ENCODE assay signal across 7 mouse cellular contexts in genomic region chr11:70458688-70459600, GRCm38 (mm10). TPM values are rescaled to one million over a fixed set of nuclear protein-coding genes. Genes with fewer than 3 reads are reported as not detected.
DNase-seq lines count a peak whose midpoint lies in the region; ATAC-seq and TF ChIP-seq lines count a peak whose summit lies in the region.

Gene Zmynd15 (plus strand): TSS chr11:70459433.

- no peak for TF ChIP-seq CTCF in spleen, adult 2 months (IDR thresholded peaks at IDR 0.05; ENCODE audit: extremely low read depth, insufficient read depth, insufficient read length, insufficient replicate concordance)
- TF ChIP-seq CTCF in stomach, postnatal 0 days (IDR thresholded peaks at IDR 0.05; ENCODE audit: low read depth), result no peak

- peak within 1 kb of the TSS; percentile 54 for H3K4me3 ChIP-seq in spleen, adult 2 months (ENCODE audit: extremely low read depth, insufficient read depth, insufficient read length)
- peak within 1 kb of the TSS; percentile 43 for H3K4me3 ChIP-seq in forebrain, embryonic 16.5 days (replicated peaks; ENCODE audit: low read length)
- peak within 1 kb of the TSS; percentile 62 for H3K4me3 ChIP-seq in lung, embryonic 16.5 days (ENCODE audit: low read length)
- peak within 1 kb of the TSS; percentile 61 for H3K4me3 ChIP-seq in stomach, postnatal 0 days (ENCODE audit: low read depth, low read length)

- no peaks in the 10 kb centered on the region for H3K9me3 ChIP-seq in forebrain, embryonic 16.5 days (ENCODE audit: control insufficient read depth, low read length)
- H3K9me3 ChIP-seq in lung, embryonic 16.5 days (ENCODE audit: control insufficient read depth, low read length), result no peaks in the 10 kb centered on the region
- H3K9me3 ChIP-seq in stomach, postnatal 0 days (ENCODE audit: control insufficient read depth, low read length), result no peaks in the 10 kb centered on the region

- H3K27me3 ChIP-seq in spleen, adult 2 months (ENCODE audit: control insufficient read depth, insufficient read depth, low read length), result peaks cover 8% of the 10 kb centered on the region
- peaks cover 21% of the 10 kb centered on the region for H3K27me3 ChIP-seq in forebrain, embryonic 16.5 days (replicated peaks; ENCODE audit: control insufficient read depth, insufficient read depth, low read length)
- H3K27me3 ChIP-seq in lung, embryonic 16.5 days (ENCODE audit: control insufficient read depth, insufficient read depth, low read depth, low read length), result no peaks in the 10 kb centered on the region
- H3K27me3 ChIP-seq in stomach, postnatal 0 days (ENCODE audit: control insufficient read depth, insufficient read depth, low read length), result no peaks in the 10 kb centered on the region

- TF ChIP-seq EP300 in stomach, postnatal 0 days (optimal IDR thresholded peaks at IDR 0.05), result no peak

- peak within 1 kb of the TSS; percentile 70 for H3K27ac ChIP-seq in spleen, adult 2 months (ENCODE audit: insufficient read depth, low read length)
- no peak within 1 kb of the TSS for H3K27ac ChIP-seq in forebrain, embryonic 16.5 days (ENCODE audit: low read length)
- no peak within 1 kb of the TSS for H3K27ac ChIP-seq in lung, embryonic 16.5 days (ENCODE audit: low read length)
- peak within 1 kb of the TSS; percentile 61 for H3K27ac ChIP-seq in stomach, postnatal 0 days (replicated peaks)

- no peak for DNase-seq in spleen, adult 2 months (ENCODE audit: low read depth in 1 of 2, low spot score in 2 of 2)
- no peak for DNase-seq in spleen, adult 12 weeks (ENCODE audit: low spot score)
- DNase-seq in stomach, postnatal 0 days (ENCODE audit: low spot score), result peak; percentile 39
- DNase-seq in layer of hippocampus, postnatal 25 days (ENCODE audit: extremely low spot score in 1 of 2, low spot score in 1 of 2), result no peak

- H3K36me3 ChIP-seq in spleen, adult 2 months (ENCODE audit: control insufficient read depth, insufficient read depth, low read length), result no peaks in the 10 kb centered on the region
- no peaks in the 10 kb centered on the region for H3K36me3 ChIP-seq in forebrain, embryonic 16.5 days (ENCODE audit: control insufficient read depth, insufficient read depth)
- H3K36me3 ChIP-seq in lung, embryonic 16.5 days (ENCODE audit: control insufficient read depth, insufficient read depth, low read length), result no peaks in the 10 kb centered on the region
- H3K36me3 ChIP-seq in stomach, postnatal 0 days (ENCODE audit: control insufficient read depth, insufficient read depth, low read length), result peaks cover 3% of the 10 kb centered on the region

- peaks cover 2% of the 10 kb centered on the region; the same call in 1 of the 2 replicates for H3K4me1 ChIP-seq in spleen, adult 2 months (ENCODE audit: control insufficient read depth, insufficient read depth, insufficient read length)
- H3K4me1 ChIP-seq in forebrain, embryonic 16.5 days (replicated peaks; ENCODE audit: control insufficient read depth, insufficient read depth, low read length), result peaks cover 10% of the 10 kb centered on the region
- peaks cover 8% of the 10 kb centered on the region for H3K4me1 ChIP-seq in lung, embryonic 16.5 days (replicated peaks; ENCODE audit: control insufficient read depth, insufficient read depth, low read length)
- no peaks in the 10 kb centered on the region; the same call in 1 of the 2 replicates for H3K4me1 ChIP-seq in stomach, postnatal 0 days (replicated peaks; ENCODE audit: control insufficient read depth, insufficient read depth)

- ATAC-seq in forebrain, embryonic 16.5 days, result no peak
- peak; percentile 24 for ATAC-seq in lung, embryonic 16.5 days (ENCODE audit: low read depth)
- peak; percentile 36 for ATAC-seq in stomach, postnatal 0 days (ENCODE audit: low FRiP score, low TSS enrichment)
- no peak for ATAC-seq in inflammation-experienced regulatory T-cells, adult 6 months

- WGBS in spleen, adult 2 months, result 23% methylated on average over 31 of the region's 32 CpGs
- WGBS in forebrain, embryonic 16.5 days, result 21% methylated on average over 29 of the region's 32 CpGs
- WGBS in lung, embryonic 16.5 days, result 14% methylated on average over 30 of the region's 32 CpGs
- WGBS in stomach, postnatal 0 days, result 13% methylated on average over 30 of the region's 32 CpGs

- TF ChIP-seq POLR2A in spleen, adult 2 months (IDR thresholded peaks at IDR 0.05; ENCODE audit: low read depth, low read length), result no peak

- peak within 1 kb of the TSS; percentile 72 for H3K4me2 ChIP-seq in forebrain, embryonic 16.5 days (ENCODE audit: low read length)
- H3K4me2 ChIP-seq in lung, embryonic 16.5 days (ENCODE audit: low read depth, low read length), result peak within 1 kb of the TSS; percentile 98
- peak within 1 kb of the TSS; percentile 92 for H3K4me2 ChIP-seq in stomach, postnatal 0 days (replicated peaks; ENCODE audit: low read depth)

- H3K9ac ChIP-seq in forebrain, embryonic 16.5 days (replicated peaks; ENCODE audit: low read depth, low read length), result peak within 1 kb of the TSS; percentile 56
- H3K9ac ChIP-seq in lung, embryonic 16.5 days (ENCODE audit: low read length), result peak within 1 kb of the TSS; percentile 73
- peak within 1 kb of the TSS; percentile 75 for H3K9ac ChIP-seq in stomach, postnatal 0 days (ENCODE audit: low read length)

RNA-seq across cellular contexts. Expression of gene Zmynd15, which starts in this region (rescaled TPM):
- 10.5 and 10.6 TPM in 2 replicates for polyA plus RNA-seq in spleen, adult 2 months (2012; rRNA removed)
- 0.46 and 0.90 TPM in 2 replicates for polyA plus RNA-seq in forebrain, embryonic 16.5 days (2015; fragmentation: Nextera tagmentation; extraction: Ambion mirVana)
- 0.48 and 1.0 TPM in 2 replicates for polyA plus RNA-seq in lung, embryonic 16.5 days (2015; fragmentation: Nextera tagmentation; extraction: Ambion mirVana)
- 0.62 and 0.86 TPM in 2 replicates for polyA plus RNA-seq in stomach, postnatal 0 days (2015; fragmentation: Nextera tagmentation; extraction: Ambion mirVana)
- polyA plus RNA-seq in inflammation-experienced regulatory T-cells, adult 6 months (2017; shearing (Covaris generic)), result not detected
- under 1 TPM; 0.37 to 0.42 TPM for total RNA-seq in layer of hippocampus, postnatal 25 days (2021)

Comparison
In these comparisons a context has a peak if more than half of its experiments do, and no peak if none do; other contexts are left out.
1. Peak in DNase-seq, ATAC-seq, H3K4me3 ChIP-seq, H3K27ac ChIP-seq, H3K9ac ChIP-seq and H3K4me2 ChIP-seq in stomach, postnatal 0 days; RNA of the gene not detected or under 1 TPM.